Mouse (Mus musculus): ENCODE measurements around the gene Wdr66.

GRCm38 (mm10) chr5:123317992-123318391 is 66.1 kb downstream of the Wdr66 start:
- TF ChIP-seq GABPA (IDR thresholded peaks at IDR 0.05; ENCODE audit: insufficient replicate concordance, low read depth, low read length) (no peak), POLR2AphosphoS2 (IDR thresholded peaks at IDR 0.05; ENCODE audit: low read depth, low read length) (no peak), POLR2A (IDR thresholded peaks at IDR 0.05; ENCODE audit: low read depth, low read length) (no peak), CTCF (conservative IDR thresholded peaks at IDR 0.05 in 1 of 2, IDR thresholded peaks at IDR 0.05 in 1 of 2; ENCODE audit: low read depth in 2 of 2, low read length in 2 of 2) (no peak), MEF2A (IDR thresholded peaks at IDR 0.05; ENCODE audit: borderline replicate concordance, low read depth, low read length) (no peak), NRF1 (IDR thresholded peaks at IDR 0.05; ENCODE audit: low read depth, low read length) (no peak), KAT2A (IDR thresholded peaks at IDR 0.05; ENCODE audit: insufficient replicate concordance, low read length) (no peak)

Measured in CH12.LX (cell line).